Mouse (Mus musculus) forebrain, embryonic 14.5 days (tissue): ENCODE measurements around the gene S1pr4. TPM values are rescaled to one million over a fixed set of nuclear protein-coding genes. Genes with fewer than 3 reads are reported as not detected.

Source experiments
- ATAC-seq: fragments of 200-750 bp; cut with Nextera tagmentation; 2 replicates; pipeline ENCODE4 v1.8.0; 2017; ENCODE audit warnings: mild to moderate bottlenecking, moderate library complexity
- DNase-seq: peaks from one replicate; pipeline ENCODE4 v3.0.0-alpha.2; 2015; ENCODE audit warnings: low spot score
- H3K27ac ChIP-seq: fragments of 300-500 bp; sonication (generic); 2 replicates; pipeline ENCODE4 v1.5.1; 2014; ENCODE audit warnings: low read depth, mild to moderate bottlenecking, control low read depth, low read length, moderate library complexity
- H3K27me3 ChIP-seq: fragments of 300-500 bp; sonication (generic); replicated peaks from 2 replicates; pipeline ENCODE4 v1.6.1; 2014; ENCODE audit warnings: low read length, control low read depth, mixed read lengths; ENCODE audit not compliant: control insufficient read depth, insufficient read depth
- H3K36me3 ChIP-seq: fragments of 300-500 bp; sonication (generic); 2 replicates; pipeline ENCODE4 v1.6.1; 2014; ENCODE audit warnings: low read length, control low read depth; ENCODE audit not compliant: control insufficient read depth, insufficient read depth
- H3K4me1 ChIP-seq: fragments of 300-500 bp; sonication (generic); 2 replicates; pipeline ENCODE4 v1.6.1; 2014; ENCODE audit warnings: antibody characterized with exemption, low read length, control low read depth; ENCODE audit not compliant: control insufficient read depth, insufficient read depth
- H3K4me2 ChIP-seq: fragments of 300-500 bp; sonication (generic); 2 replicates; pipeline ENCODE4 v1.6.1; 2014; ENCODE audit warnings: mild to moderate bottlenecking, control low read depth, low read length
- H3K4me3 ChIP-seq: fragments of 300-500 bp; sonication (generic); 2 replicates; pipeline ENCODE4 v1.5.1; 2014; ENCODE audit warnings: low read depth, low read length, control low read depth
- H3K9ac ChIP-seq: fragments of 300-500 bp; sonication (generic); 2 replicates; pipeline ENCODE4 v1.6.1; 2014; ENCODE audit warnings: mild to moderate bottlenecking, low read length, control low read depth, moderate library complexity
- H3K9me3 ChIP-seq: fragments of 300-500 bp; sonication (generic); replicated peaks from 2 replicates; pipeline ENCODE4 v1.6.1; 2016; ENCODE audit warnings: low read length, control low read depth, mixed read lengths; ENCODE audit not compliant: control insufficient read depth
- WGBS: fragments of 180-500 bp; shearing (Covaris S2); extraction: QIAGEN DNeasy Blood & Tissue Kit; methylation state at CpG from one replicate; pipeline ENCODE4 v1.1.7; 2014; 5-methylcytosine and 5-hydroxymethylcytosine counted together
- polyA plus RNA-seq: library from polyadenylated mRNA; unstranded; fragments of >200 nt; fragmentation: Nextera tagmentation; extraction: Ambion mirVana; gene quantifications from 2 replicates; pipeline ENCODE4 v1.2.1, GENCODE M21; 2014

The S1pr4 gene
- polyA plus RNA-seq, 1 experiment from 2014 or later: 0.53 TPM

DNA sequence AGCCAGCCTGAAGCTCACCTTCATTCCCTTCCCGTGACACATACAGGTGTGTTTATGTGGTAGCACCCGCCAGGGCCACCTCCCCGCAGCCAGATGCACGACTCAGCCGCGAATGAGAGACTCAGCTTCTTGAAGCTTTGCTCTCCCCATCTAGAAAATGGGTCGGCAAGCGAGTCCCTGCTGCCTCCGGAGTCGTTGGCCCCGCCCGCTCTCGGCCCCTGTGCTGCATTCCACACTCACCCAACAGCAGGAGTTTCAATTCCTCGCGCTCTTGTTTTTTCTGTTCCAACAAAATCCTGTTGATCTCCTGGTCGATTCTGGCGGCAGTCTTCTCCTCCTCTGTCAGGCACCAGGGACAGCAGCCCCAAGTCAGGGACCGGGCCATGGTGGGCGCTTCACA, 23.6 kb upstream of the S1pr4 start:
- 36% methylated on average over 19 of the region's 19 CpGs for WGBS
- ATAC-seq (no peak), DNase-seq (no peak)
- Histone ChIP-seq H3K36me3 (no peaks in the 10 kb centered on the region), H3K27ac (no peak overlapping the region), H3K4me3 (no peak overlapping the region), H3K27me3 (no peaks in the 10 kb centered on the region), H3K4me1 (no peaks in the 10 kb centered on the region), H3K9ac (no peak overlapping the region), H3K4me2 (no peak overlapping the region), H3K9me3 (no peaks in the 10 kb centered on the region)

DNA sequence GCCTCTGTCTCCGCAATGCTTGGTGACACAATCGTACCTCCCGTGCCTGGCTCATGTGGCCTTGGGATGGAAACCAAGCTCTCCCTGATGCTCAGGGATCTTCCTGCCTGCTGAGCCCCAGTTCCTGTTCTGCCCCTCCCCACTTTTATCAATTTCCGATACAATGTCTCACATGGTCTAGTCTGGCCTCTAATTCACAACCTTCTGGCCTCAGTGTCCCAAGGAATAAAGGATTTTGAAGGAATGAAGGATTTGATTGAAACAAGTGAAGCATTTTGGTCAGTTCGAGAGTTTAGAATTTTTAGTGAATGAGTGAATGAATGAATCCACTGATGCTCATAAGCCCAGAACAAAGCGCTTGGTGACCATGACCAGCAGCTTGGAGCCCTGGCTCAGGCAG, 23.2 kb upstream of the S1pr4 start:
- Histone ChIP-seq H3K27ac (no peak overlapping the region), H3K4me3 (no peak overlapping the region), H3K4me2 (no peak overlapping the region), H3K27me3 (no peaks in the 10 kb centered on the region), H3K4me1 (no peaks in the 10 kb centered on the region), H3K36me3 (no peaks in the 10 kb centered on the region), H3K9me3 (no peaks in the 10 kb centered on the region), H3K9ac (no peak overlapping the region)
- no peak for DNase-seq
- WGBS: 77% methylated on average over 6 of the region's 6 CpGs
- ATAC-seq: no peak

DNA sequence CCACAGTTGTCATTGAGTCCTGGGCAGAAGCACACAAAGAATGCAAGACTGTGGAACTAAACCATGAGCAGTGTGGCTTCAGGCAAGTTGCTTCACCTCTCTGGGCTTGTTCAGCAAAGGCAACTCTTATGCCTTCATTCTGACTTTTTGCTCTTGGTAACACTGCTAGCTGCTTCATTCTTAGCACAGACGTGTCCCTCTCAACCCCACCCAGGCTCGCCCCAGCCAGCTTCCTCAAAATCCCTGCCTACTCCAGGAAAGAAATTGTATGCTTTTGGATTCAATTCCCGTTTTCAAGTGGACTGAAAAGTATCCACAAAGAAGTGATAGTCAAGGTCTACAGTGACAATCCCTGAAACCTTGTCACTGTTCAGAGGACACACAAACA, 20.0 kb upstream of the S1pr4 start:
- Histone ChIP-seq H3K36me3 (no peaks in the 10 kb centered on the region), H3K9me3 (no peaks in the 10 kb centered on the region), H3K4me3 (no peak overlapping the region), H3K27me3 (no peaks in the 10 kb centered on the region), H3K4me2 (no peak overlapping the region), H3K27ac (no peak overlapping the region), H3K9ac (no peak overlapping the region), H3K4me1 (no peaks in the 10 kb centered on the region)
- WGBS: 77% methylated on average over 3 of the region's 3 CpGs
- DNase-seq (no peak), ATAC-seq (no peak)

DNA sequence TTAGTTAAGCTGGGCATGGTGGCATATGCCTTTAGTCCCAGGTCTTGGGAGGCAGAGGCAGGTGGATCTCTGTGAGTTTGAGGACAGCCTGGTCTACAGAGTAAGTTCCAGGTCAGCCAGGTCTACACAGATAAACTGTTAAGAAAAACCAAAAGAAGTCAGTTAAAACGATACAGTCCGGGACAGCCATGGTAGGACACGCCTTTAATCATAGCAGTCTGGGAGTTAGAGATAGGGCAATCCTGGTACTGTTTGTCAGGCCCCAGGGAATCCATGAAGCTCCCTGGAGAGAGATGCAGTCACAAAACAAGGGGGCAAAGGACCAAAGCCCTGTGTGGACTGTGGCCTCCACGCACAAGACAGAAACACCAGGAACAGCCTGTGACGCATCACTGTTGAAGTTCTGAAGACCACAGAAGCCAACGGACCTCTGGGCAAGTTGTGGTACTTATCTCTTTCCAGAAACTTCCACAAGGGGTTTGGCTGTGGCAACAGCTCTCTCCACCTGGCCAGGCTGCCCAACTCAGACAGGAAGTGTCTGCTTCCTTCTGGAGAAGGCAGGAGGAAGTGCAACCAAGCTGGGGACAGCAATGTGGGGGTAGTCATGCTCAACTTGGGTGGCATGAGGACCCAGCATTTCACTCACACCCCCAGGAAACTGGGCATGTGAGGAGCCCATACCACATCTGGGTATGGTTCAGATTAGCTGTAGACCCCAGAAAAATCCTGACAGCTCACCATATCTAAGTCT, 19.5 kb upstream of the S1pr4 start:
- Histone ChIP-seq H3K27ac (no peak overlapping the region), H3K36me3 (no peaks in the 10 kb centered on the region), H3K27me3 (no peaks in the 10 kb centered on the region), H3K4me2 (no peak overlapping the region), H3K4me1 (no peaks in the 10 kb centered on the region), H3K9ac (no peak overlapping the region), H3K4me3 (no peak overlapping the region), H3K9me3 (no peaks in the 10 kb centered on the region)
- ATAC-seq (no peak), DNase-seq (no peak)
- WGBS: 92% methylated on average over 6 of the region's 6 CpGs

DNA sequence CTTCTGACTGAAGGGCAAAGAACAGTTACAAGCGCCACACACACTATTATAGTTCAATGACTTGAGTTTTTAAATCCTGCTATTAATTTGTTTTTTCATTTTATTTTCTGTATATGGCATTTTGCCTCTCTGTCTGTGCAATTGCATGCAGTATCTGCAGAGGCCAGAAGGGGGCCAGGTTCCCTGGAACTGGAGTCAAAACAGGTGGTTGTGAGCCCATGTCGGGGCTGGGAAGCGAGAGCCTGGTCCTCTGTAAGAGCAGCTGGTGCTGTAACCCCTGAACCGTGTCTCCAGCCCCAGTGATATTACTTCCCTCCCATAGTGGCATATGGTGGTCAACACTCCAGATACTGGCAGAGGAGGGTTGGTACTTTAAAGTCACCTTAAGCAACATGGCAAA, 18.6 kb upstream of the S1pr4 start:
- Histone ChIP-seq H3K4me2 (no peak overlapping the region), H3K4me3 (no peak overlapping the region), H3K9ac (no peak overlapping the region), H3K4me1 (no peaks in the 10 kb centered on the region), H3K27ac (no peak overlapping the region), H3K9me3 (no peaks in the 10 kb centered on the region), H3K27me3 (no peaks in the 10 kb centered on the region), H3K36me3 (no peaks in the 10 kb centered on the region)
- DNase-seq (peak; percentile 66), ATAC-seq (0 out of 2 replicates have a peak, but pooled peaks have one; percentile 20)
- WGBS: 12% methylated on average over 4 of the region's 4 CpGs

DNA sequence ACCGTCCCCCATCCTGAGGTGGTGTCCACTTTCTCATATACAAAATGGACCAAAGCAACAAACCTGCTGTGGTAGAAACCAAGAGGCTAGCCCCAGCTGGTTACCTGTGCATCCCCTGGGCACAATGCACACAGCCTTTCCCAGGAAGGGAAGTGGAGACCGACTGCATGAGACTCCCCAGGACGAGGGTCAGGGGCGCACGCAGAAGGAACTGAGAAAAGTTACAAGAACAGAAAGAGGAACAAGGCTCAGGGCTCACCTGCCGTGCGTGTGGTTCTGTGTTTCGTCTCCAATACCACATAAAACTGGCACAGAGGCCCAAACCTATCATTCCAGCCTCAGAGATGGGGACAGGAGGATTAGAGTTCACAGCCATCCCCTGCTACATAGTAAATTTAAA, 17.3 kb upstream of the S1pr4 start:
- no peaks in the 10 kb centered on the region for H3K4me1 ChIP-seq
- WGBS: 79% methylated on average over 8 of the region's 8 CpGs

DNA sequence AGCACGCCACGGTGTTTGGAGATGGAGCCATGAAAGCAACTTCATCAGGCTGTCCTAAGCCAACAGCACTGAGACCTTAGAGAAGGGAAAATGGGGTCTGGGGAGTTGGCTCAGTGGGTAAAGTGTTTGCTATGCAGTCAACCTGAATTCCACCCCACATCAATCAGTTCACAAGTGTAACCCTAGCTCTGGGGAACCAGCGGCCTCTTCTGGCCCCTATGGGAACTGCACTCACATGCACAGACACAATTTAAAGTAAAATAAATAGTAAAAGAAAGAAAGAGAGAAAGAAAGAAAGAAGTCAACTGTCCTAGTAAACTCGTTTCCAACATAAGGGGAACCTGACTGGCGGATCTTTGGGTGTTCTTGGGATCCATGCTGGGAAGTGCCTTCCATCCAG, 13.9 kb upstream of the S1pr4 start:
- DNase-seq (no peak), ATAC-seq (no peak)
- no peaks in the 10 kb centered on the region for H3K4me1 ChIP-seq
- WGBS: 87% methylated on average over 5 of the region's 5 CpGs
- no peak overlapping the region for H3K4me2 ChIP-seq
- H3K4me3 ChIP-seq: no peak overlapping the region
- no peaks in the 10 kb centered on the region for H3K36me3 ChIP-seq
- H3K9me3 ChIP-seq: no peaks in the 10 kb centered on the region
- H3K9ac ChIP-seq: no peak overlapping the region
- no peak overlapping the region for H3K27ac ChIP-seq
- H3K27me3 ChIP-seq: no peaks in the 10 kb centered on the region; the same call in 1 of the 2 replicates

More for the DNA sequence above, 17.3 kb upstream of the S1pr4 start:
- DNase-seq: no peak
- Histone ChIP-seq H3K27ac (no peak overlapping the region), H3K4me2 (no peak overlapping the region), H3K36me3 (no peaks in the 10 kb centered on the region), H3K9me3 (no peaks in the 10 kb centered on the region), H3K4me3 (no peak overlapping the region), H3K27me3 (no peaks in the 10 kb centered on the region), H3K9ac (no peak overlapping the region)
- ATAC-seq: no peak

DNA sequence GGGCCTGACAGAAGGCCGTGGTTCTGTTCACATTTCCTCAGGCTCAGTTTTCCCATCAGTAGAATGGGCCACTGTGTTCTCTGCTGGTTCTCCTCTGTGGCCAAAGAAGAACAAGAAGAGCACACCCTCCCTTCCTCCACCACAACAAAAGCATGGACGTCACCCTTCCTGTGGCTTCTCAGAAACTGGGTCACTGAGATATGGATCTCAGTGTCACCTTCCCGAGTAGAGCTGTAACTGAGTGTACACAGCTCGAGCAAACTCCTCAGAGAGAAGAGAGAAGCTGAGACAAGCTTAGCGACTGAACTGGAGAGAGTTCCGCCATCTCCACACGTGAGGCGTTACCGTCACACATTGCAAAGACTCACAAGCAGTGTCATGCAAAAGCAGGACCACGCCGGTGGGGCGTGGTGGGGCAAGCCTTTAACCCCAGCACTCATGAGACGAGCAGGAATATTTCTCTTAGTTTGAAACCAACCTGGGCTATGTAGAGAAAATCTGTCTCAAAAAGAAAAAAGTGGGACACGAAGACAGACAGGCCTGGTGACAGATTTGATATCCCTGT, 10.4 kb upstream of the S1pr4 start:
- H3K9me3 ChIP-seq: no peaks in the 10 kb centered on the region
- no peak overlapping the region for H3K9ac ChIP-seq
- 82% methylated on average over 14 of the region's 14 CpGs for WGBS
- H3K27ac ChIP-seq: no peak overlapping the region
- H3K4me1 ChIP-seq: no peaks in the 10 kb centered on the region
- no peak for ATAC-seq
- H3K4me2 ChIP-seq: no peak overlapping the region
- H3K4me3 ChIP-seq: no peak overlapping the region
- no peaks in the 10 kb centered on the region; the same call in 1 of the 2 replicates for H3K27me3 ChIP-seq
- no peak for DNase-seq
- no peaks in the 10 kb centered on the region for H3K36me3 ChIP-seq

DNA sequence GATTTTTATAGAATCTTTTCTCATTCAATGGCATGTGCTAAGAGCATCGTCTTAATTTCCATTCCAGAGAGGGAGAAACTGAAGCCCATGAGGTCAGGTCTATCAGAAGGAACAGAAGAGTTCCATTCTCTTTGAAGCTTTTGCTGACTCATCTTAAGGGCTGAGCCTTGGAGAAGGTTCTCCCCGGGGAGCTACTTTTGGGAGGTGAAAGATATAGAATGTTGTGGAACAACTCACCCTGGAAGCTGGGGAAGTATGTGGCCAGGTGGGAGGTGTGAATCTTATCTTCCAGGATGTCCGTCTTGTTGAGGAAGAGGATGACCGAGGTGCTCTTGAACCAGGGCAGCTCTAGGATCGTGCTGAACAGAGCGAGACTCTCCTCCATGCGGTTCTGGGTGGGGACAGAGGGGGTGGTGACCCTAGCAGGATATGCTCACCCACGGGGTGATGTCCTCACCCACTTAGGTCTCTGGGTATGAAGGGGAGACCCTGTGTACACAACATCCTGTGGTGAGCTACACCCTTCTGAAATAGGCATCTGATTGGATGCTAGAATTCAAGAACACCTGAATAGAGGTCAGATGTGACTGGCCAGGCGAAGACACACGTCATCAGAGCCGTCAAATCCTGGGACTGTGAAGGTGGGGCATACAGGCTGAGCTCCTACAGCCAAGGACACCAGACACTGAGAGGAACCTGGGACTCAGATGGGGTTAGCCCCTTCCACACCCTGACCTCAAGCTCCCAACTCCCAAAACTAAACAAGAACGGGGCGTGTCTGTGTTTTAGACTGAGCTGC, 8.0 kb upstream of the S1pr4 start:
- H3K4me1 ChIP-seq: no peaks in the 10 kb centered on the region
- WGBS: 82% methylated on average over 13 of the region's 13 CpGs
- ATAC-seq: no peak
- H3K27me3 ChIP-seq: peaks cover 7% of the 10 kb centered on the region
- H3K9me3 ChIP-seq: no peaks in the 10 kb centered on the region
- H3K4me2 ChIP-seq: no peak overlapping the region
- no peak overlapping the region for H3K9ac ChIP-seq
- H3K27ac ChIP-seq: no peak overlapping the region
- H3K4me3 ChIP-seq: no peak overlapping the region
- H3K36me3 ChIP-seq: no peaks in the 10 kb centered on the region
- DNase-seq: no peak
